Mouse (Mus musculus): ENCODE data around the gene Spem2.

The Spem2 gene

DNA sequence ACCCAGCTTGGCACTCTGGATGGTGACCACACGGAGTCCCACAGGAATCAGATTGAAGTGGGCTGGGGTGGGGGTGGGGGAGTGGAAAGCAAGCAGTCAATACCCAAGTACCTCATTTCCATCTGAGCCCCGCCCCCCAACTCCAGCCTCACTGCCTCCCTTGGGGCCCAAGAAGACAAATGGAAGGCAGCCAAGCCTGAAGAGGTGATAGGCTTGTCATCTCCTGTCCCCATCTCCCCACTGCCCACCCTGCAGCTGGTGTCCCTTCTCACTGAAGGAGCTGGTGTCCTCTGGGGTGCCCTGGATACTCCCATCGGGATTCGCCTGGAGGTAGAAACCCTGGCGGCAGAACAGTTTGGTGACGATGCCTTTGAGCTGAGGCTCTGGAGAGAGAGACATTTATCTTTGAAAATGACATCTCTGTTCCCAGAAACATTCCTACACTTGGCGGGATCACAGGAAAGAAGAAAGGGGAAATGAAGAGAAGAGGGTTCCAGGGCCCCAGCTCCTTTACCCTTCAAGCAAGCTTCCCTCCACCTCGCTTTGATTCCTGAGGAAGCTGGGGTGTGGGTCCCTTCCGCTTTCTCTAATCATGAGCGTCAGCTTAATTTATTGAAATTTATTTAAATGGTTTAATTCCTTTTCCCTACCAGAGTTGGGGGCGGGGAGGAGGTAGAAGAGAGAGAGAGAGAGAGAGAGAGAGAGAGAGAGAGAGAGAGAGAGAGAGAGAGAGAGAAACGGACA lies 18.7 kb downstream of the Spem2 start:
- no peak for DNase-seq (ENCODE audit: low spot score in 2 of 2)

GRCm38 (mm10) chr11:69797924-69798323 lies 20.3 kb downstream of the Spem2 start:
- no peak for DNase-seq (ENCODE audit: low spot score in 2 of 2)

- no peak for DNase-seq (ENCODE audit: low spot score in 2 of 2)
Measured at GRCm38 (mm10) chr11:69795983-69796435, 22.3 kb downstream of the Spem2 start.

DNA sequence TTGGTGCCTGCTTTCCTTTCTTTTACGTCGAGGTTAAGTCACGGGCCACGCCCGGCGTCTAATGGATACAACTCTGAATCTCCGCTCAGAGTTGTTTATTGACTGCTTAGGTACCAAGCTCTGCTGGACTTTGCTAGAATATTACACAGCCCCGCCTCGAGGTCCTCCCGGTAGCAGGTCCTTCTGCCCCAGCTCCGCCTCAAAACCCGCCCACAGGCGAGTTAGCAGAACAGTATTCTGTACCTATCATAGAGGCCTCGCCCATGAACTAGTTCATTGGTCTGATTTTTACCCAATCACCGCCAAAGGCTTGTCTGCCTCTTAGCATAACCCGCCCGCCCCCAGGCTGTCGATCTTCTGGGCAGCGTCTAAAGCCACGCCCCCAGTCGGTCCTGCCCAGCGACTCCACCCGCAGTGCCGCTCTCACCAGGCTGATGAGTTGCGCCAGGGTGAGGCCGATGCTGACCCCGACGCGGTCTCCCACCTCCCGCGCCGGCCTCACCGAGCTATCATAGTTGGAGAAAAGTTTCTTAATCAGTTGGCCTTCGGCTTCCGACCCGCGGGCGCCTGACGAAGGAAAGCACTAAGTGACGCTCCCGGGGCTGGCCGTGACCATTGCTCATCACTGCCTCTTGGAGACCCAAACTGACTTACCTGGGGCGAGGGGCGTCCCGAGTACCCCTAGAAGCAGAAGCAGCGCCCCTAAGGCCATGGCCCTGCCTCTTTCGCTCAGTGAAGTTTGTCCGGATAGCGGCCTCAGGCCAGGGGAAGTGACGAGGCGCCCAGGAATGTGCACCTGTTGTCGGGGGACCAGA lies 22.9 kb downstream of the Spem2 start, which contains the start of gene Chrnb1:
TSS of gene Chrnb1 (minus strand) at position 776 of the 815 bp plus-strand sequence.
- DNase-seq (ENCODE audit: low spot score in 2 of 2) = peak; percentile 87 to 90

- no peak for DNase-seq (ENCODE audit: low spot score in 2 of 2)
Measured at GRCm38 (mm10) chr11:69793429-69793828, 24.8 kb downstream of the Spem2 start.

GRCm38 (mm10) chr11:69791420-69791819 lies 26.8 kb downstream of the Spem2 start:
- DNase-seq (ENCODE audit: low spot score in 2 of 2) = no peak

- DNase-seq (ENCODE audit: low spot score in 2 of 2) = no peak
Measured at GRCm38 (mm10) chr11:69789431-69789830, 28.8 kb downstream of the Spem2 start.

- no peak for DNase-seq (ENCODE audit: low spot score in 2 of 2)
Measured at GRCm38 (mm10) chr11:69787306-69787705, 31.0 kb downstream of the Spem2 start.

- DNase-seq (ENCODE audit: low spot score in 2 of 2) = no peak
Measured at GRCm38 (mm10) chr11:69784793-69785272, 33.4 kb downstream of the Spem2 start.

DNA sequence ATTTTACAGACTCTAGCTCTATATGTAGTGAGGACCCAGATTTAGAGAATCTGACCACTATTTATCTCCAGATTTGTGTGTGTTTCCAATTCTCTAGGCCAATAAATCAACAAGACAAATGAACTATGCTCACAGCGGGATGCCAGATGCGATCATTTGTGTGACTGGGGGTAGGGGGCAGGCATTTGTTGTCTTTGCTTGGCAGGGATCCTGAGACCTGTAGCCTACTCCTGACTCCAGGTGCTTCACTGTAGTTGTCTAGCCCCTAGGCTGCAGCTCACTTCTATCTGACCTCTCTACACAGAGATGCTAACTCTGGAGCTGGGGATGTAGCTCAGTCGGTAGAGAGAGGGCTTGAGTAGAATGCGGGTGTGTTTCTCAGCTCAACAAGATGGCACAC lies 36.4 kb downstream of the Spem2 start:
- no peak for DNase-seq (ENCODE audit: low spot score in 2 of 2)

DNA sequence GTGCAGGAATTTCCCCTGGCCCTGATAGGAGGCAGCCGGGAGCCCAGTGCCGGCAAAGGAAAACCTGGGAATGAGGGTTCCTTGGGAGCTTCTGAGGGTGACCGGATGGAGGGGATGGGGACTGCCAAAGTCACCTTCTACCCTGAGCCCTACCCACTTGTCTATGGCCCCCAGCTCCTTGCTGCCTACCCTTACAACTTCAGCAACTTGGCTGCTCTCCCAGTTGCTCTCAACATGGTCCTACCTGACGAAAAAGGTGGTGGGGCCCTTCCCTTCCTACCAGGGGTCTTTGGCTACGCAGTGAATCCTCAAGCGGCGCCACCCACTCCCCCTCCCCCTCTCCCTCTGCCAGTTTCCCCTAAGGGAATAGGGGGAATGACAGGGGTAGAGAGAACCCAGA lies 39.3 kb downstream of the Spem2 start:
- DNase-seq (ENCODE audit: low spot score in 2 of 2) = no peak

GRCm38 (mm10) chr11:69778258-69778982 lies 39.8 kb downstream of the Spem2 start:
- no peak for DNase-seq (ENCODE audit: low spot score in 2 of 2)

- DNase-seq (ENCODE audit: low spot score in 2 of 2) = no peak
Measured at GRCm38 (mm10) chr11:69777504-69778257, 40.6 kb downstream of the Spem2 start.

- DNase-seq (ENCODE audit: low spot score in 2 of 2) = no peak
Measured at GRCm38 (mm10) chr11:69776488-69776887, 41.8 kb downstream of the Spem2 start.

DNA sequence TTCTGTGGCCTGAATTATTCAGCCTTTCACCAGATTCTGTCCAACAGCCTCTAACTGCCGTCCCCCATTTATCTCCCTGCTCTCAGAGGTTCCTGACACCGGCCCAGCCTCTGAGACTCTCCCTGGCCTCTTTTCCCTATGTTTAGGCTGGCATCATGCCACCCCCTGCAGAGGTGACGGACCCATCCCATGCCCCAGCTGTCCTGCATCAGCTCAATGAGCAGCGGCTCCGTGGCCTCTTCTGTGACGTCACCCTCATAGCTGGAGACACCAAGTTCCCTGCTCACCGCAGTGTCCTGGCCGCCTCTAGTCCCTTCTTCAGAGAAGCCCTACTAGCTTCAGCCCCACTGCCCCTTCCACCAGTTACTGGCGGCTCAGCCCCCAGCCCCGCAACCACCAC lies 42.5 kb downstream of the Spem2 start:
- DNase-seq (ENCODE audit: low spot score in 2 of 2) = no peak

DNA sequence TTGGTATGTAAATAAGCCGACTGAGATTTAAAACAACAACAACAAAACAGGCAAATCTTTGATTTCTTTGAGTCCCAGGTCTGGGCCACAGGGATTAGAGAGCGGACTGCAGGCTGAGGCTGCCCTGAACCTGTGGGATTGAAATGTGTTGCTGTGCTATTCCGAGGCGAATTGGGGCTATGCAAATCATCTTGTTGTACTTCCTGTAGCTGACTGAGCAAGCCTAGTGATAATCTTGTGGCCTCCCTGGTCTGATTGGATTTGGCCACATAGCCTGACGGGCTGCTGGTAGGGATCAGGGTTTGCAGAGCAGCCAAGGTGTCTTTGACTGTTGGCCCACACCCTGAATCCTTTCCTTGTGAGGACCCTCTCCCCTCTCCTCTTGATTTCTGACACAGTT lies 43.3 kb downstream of the Spem2 start:
- no peak for DNase-seq (ENCODE audit: low spot score in 2 of 2)

- DNase-seq (ENCODE audit: low spot score in 2 of 2) = no peak
Measured at GRCm38 (mm10) chr11:69767625-69767909, 50.7 kb downstream of the Spem2 start.

- no peak for DNase-seq (ENCODE audit: low spot score in 2 of 2)
Measured at GRCm38 (mm10) chr11:69766872-69767624, 51.2 kb downstream of the Spem2 start.

All from frontal cortex, postnatal 10 days (tissue).